Mouse (Mus musculus) left cerebral cortex, adult 11 months (tissue): Measurements from ENCODE around the gene Mgat5.

Experiments
- DNase-seq: peaks from one replicate; pipeline ENCODE4 v3.0.0; 2022; ENCODE audit warnings: low spot score

The Mgat5 gene

GRCm38 (mm10) chr1:127338833-127339487 lies 134.1 kb downstream of the Mgat5 start:
- DNase-seq, result no peak

- no peak for DNase-seq
These were observed 135.5 kb downstream of the Mgat5 start for GRCm38 (mm10) chr1:127340296-127340695.

GRCm38 (mm10) chr1:127344913-127345312 lies 140.1 kb downstream of the Mgat5 start:
- no peak for DNase-seq

GRCm38 (mm10) chr1:127346596-127347139 lies 141.9 kb downstream of the Mgat5 start:
- DNase-seq, result no peak

- DNase-seq, result no peak
These were observed 143.2 kb downstream of the Mgat5 start for GRCm38 (mm10) chr1:127347878-127348620.

- no peak for DNase-seq
These were observed 144.0 kb downstream of the Mgat5 start for GRCm38 (mm10) chr1:127348642-127349341.

GRCm38 (mm10) chr1:127351380-127352057 lies 146.7 kb downstream of the Mgat5 start:
- no peak for DNase-seq

- DNase-seq, result no peak
These were observed 147.4 kb downstream of the Mgat5 start for GRCm38 (mm10) chr1:127352131-127352793.

- DNase-seq, result no peak
These were observed 148.6 kb downstream of the Mgat5 start for GRCm38 (mm10) chr1:127353408-127353807.

- DNase-seq, result no peak
These were observed 149.3 kb downstream of the Mgat5 start for GRCm38 (mm10) chr1:127354152-127354551.

GRCm38 (mm10) chr1:127355034-127355433 lies 150.2 kb downstream of the Mgat5 start:
- DNase-seq, result no peak

- DNase-seq, result no peak
These were observed 158.8 kb downstream of the Mgat5 start for GRCm38 (mm10) chr1:127363638-127364037.

GRCm38 (mm10) chr1:127365706-127366105 lies 160.9 kb downstream of the Mgat5 start:
- no peak for DNase-seq

- DNase-seq, result no peak
These were observed 161.3 kb downstream of the Mgat5 start for GRCm38 (mm10) chr1:127366111-127366510.

GRCm38 (mm10) chr1:127368513-127368912 lies 163.7 kb downstream of the Mgat5 start:
- no peak for DNase-seq

- no peak for DNase-seq
These were observed 164.7 kb downstream of the Mgat5 start for GRCm38 (mm10) chr1:127369538-127369937.

GRCm38 (mm10) chr1:127372096-127372495 lies 167.3 kb downstream of the Mgat5 start:
- DNase-seq, result no peak

- no peak for DNase-seq
These were observed 168.7 kb downstream of the Mgat5 start for GRCm38 (mm10) chr1:127373559-127373958.

GRCm38 (mm10) chr1:127374157-127374556 lies 169.3 kb downstream of the Mgat5 start:
- no peak for DNase-seq

- no peak for DNase-seq
These were observed 175.3 kb downstream of the Mgat5 start for GRCm38 (mm10) chr1:127380140-127380539.

GRCm38 (mm10) chr1:127380749-127381501 lies 176.1 kb downstream of the Mgat5 start:
- no peak for DNase-seq
